Mouse (Mus musculus) brain, embryonic 14.5 days (tissue): ENCODE measurements at regions not wholly inside any gene's neighbourhood (a gene's known extent, or its start where the extent isn't known, plus 50 kb on each side); places are given as distances from the start of the nearest gene placed in this dataset.

Experiments
- CTCF ChIP-seq: fragments of 200-500 bp; IDR thresholded peaks from 2 replicates; pipeline ENCODE4 v1.5.1; 2012; ENCODE audit warnings: inconsistent platforms, mild to moderate bottlenecking, moderate library complexity, borderline replicate concordance; ENCODE audit not compliant: insufficient read depth, insufficient read length; ENCODE audit errors: extremely low read depth
- POLR2A ChIP-seq: fragments of 200-500 bp; IDR thresholded peaks from 2 replicates; pipeline ENCODE4 v1.6.1; 2012; ENCODE audit warnings: mild to moderate bottlenecking, inconsistent platforms, borderline replicate concordance; ENCODE audit not compliant: poor library complexity, insufficient read depth, insufficient read length, severe bottlenecking; ENCODE audit errors: extremely low read depth

GRCm38 (mm10) chr2:48624461-48624860 lies 189.4 kb upstream of the Acvr2a start:
- TF ChIP-seq CTCF (no peak), POLR2A (no peak)
